Mouse (Mus musculus) hindbrain, embryonic 12.5 days (tissue): ENCODE measurements at regions not wholly inside any gene's neighbourhood (a gene's known extent, or its start where the extent isn't known, plus 50 kb on each side); places are given as distances from the start of the nearest gene placed in this dataset.

Experiments used
- ATAC-seq: fragments of 200-750 bp; cut with Nextera tagmentation; 2 replicates; pipeline ENCODE4 v1.8.0; 2017; ENCODE audit warnings: moderate TSS enrichment; ENCODE audit not compliant: low FRiP score
- H3K27ac ChIP-seq: fragments of 300-500 bp; sonication (generic); 2 replicates; pipeline ENCODE4 v1.5.1; 2016; ENCODE audit warnings: mild to moderate bottlenecking
- H3K27me3 ChIP-seq: fragments of 300-500 bp; sonication (generic); 2 replicates; pipeline ENCODE4 v1.6.1; 2016; ENCODE audit warnings: mild to moderate bottlenecking
- H3K36me3 ChIP-seq: fragments of 300-500 bp; sonication (generic); 2 replicates; pipeline ENCODE4 v1.6.1; 2016; ENCODE audit warnings: mild to moderate bottlenecking
- H3K4me1 ChIP-seq: fragments of 300-500 bp; sonication (generic); 2 replicates; pipeline ENCODE4 v1.6.1; 2016
- H3K4me2 ChIP-seq: fragments of 300-500 bp; sonication (generic); replicated peaks from 2 replicates; pipeline ENCODE4 v1.6.1; 2016; ENCODE audit warnings: mild to moderate bottlenecking
- H3K4me3 ChIP-seq: fragments of 300-500 bp; sonication (generic); 2 replicates; pipeline ENCODE4 v1.5.1; 2016; ENCODE audit warnings: mild to moderate bottlenecking
- H3K9ac ChIP-seq: fragments of 300-500 bp; sonication (generic); 2 replicates; pipeline ENCODE4 v1.6.1; 2016; ENCODE audit warnings: mild to moderate bottlenecking, moderate library complexity
- H3K9me3 ChIP-seq: fragments of 300-500 bp; sonication (generic); replicated peaks from 2 replicates; pipeline ENCODE4 v1.6.1; 2016; ENCODE audit warnings: mild to moderate bottlenecking
- WGBS: fragments of 180-500 bp; shearing (Covaris S2); methylation state at CpG from one replicate; pipeline ENCODE4 v1.1.7; 2016; 5-methylcytosine and 5-hydroxymethylcytosine counted together

GRCm38 (mm10) chr8:90414021-90414420 lies 65.9 kb upstream of the Tox3 start:
- Histone ChIP-seq H3K27ac (no peak overlapping the region), H3K4me2 (no peak overlapping the region), H3K27me3 (no peaks in the 10 kb centered on the region; the same call in 1 of the 2 replicates), H3K4me1 (no peaks in the 10 kb centered on the region), H3K36me3 (no peaks in the 10 kb centered on the region), H3K9ac (no peak overlapping the region), H3K9me3 (no peaks in the 10 kb centered on the region), H3K4me3 (no peak overlapping the region)
- no peak for ATAC-seq
- WGBS = 79% methylated on average over 2 of the region's 2 CpGs
